Mouse (Mus musculus) cerebellum, adult 2 months (tissue): ENCODE results near the gene Clec12b.

ENCODE experiments used
- CTCF ChIP-seq: fragments of 200-500 bp; IDR thresholded peaks from 2 replicates; pipeline ENCODE4 v1.5.1; 2011; ENCODE audit warnings: low read depth, mild to moderate bottlenecking, control low read depth, low read length, moderate library complexity, borderline replicate concordance; ENCODE audit not compliant: insufficient read depth
- POLR2A ChIP-seq: fragments of 200-500 bp; IDR thresholded peaks from 2 replicates; pipeline ENCODE4 v1.6.1; 2011; ENCODE audit warnings: low read length, control low read depth, borderline replicate concordance; ENCODE audit not compliant: insufficient read depth

DNA sequence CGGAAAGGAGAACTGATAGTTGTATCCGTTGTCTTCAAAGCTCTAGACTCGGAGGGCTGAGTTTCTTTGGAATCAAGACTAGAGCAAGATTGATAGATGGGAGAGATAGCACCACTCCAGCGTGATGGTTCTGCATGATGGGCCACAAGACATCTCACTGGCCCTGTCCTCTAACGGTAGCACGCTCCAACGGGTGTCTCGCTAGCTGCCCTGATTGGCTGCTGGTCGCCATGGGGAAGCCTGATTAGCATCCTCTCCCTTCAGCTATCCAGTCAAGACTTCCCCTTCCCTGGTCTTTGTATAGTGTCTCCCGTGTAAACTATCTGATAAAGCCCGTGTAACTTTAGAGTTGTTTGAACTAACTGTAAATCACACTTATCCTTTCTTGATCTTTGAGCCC lies 54.1 kb downstream of the Clec12b start, which contains the start of gene 4922502D21Rik:
- TF ChIP-seq CTCF (no peak), POLR2A (no peak)
